Mouse (Mus musculus) 3T3-L1 (cell line): ENCODE results near the gene Gmds.
A peak's percentile ranks its signal among the peaks of the same experiment; 100 is the strongest.

Source experiments
- DNase-seq: peaks from one replicate; pipeline ENCODE4 v3.0.0-alpha.2; 2015; ENCODE audit warnings: low read depth, low spot score

Gmds gene

GRCm38 (mm10) chr13:32034139-32034538, 304.4 kb downstream of the Gmds start:
- DNase-seq, result no peak

DNA sequence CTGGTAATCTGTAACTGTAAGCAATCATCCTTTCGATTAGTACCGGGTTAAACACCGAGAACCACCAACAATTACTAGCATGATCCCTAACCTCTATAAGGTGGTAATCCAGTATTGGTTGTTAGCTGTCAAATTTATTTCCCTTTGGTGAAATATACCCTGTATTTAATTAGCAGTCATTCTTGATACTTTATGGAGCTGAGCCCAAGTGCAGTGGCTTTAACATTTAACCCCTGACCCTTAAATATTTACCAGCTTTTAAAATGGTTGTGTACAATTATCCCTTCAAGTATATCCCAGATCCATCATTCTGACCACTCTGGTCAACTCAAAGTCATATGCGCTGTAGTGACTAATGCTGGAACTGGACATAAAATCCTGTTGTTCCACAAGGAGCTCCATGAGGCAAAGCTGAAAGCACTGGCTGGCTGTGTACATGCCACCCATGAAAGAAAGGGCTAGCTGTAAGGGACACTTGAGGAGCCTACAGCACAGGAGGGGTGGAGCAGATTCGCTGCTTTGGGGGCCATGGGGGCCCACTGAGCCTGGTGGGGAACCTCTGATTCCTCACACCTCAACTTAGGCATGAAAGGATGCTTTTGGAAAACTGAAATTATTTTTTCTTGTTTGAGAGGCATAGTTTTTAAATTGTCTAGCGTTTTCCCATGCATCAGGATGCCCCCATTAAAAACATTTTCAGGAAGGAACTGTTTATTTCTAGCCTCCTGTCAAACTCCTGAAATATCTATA, 312.1 kb downstream of the Gmds start:
- DNase-seq, result no peak

DNA sequence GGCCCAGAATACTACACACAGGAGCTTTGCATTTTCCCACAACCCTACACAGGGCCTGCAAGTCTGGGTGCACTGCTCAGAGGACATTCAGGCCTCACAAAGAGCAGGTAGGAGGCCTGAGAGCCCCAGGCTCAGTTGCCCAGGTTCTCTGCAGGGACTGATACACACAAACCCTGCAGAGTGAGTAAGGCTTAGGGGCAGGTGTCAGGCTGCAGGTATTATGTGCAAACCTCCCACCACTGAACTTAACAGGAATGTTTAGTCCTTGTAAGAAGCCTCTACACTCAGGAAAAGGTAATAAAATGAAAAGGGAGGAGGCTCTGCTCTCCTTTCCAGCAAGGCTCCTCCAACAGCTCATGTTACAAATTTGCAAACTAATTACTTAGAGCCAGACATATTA, 313.7 kb downstream of the Gmds start:
- no peak for DNase-seq

GRCm38 (mm10) chr13:32020455-32021249, 317.9 kb downstream of the Gmds start:
- DNase-seq, result no peak

GRCm38 (mm10) chr13:32019256-32019620, 319.3 kb downstream of the Gmds start:
- DNase-seq, result peak; percentile 31

DNA sequence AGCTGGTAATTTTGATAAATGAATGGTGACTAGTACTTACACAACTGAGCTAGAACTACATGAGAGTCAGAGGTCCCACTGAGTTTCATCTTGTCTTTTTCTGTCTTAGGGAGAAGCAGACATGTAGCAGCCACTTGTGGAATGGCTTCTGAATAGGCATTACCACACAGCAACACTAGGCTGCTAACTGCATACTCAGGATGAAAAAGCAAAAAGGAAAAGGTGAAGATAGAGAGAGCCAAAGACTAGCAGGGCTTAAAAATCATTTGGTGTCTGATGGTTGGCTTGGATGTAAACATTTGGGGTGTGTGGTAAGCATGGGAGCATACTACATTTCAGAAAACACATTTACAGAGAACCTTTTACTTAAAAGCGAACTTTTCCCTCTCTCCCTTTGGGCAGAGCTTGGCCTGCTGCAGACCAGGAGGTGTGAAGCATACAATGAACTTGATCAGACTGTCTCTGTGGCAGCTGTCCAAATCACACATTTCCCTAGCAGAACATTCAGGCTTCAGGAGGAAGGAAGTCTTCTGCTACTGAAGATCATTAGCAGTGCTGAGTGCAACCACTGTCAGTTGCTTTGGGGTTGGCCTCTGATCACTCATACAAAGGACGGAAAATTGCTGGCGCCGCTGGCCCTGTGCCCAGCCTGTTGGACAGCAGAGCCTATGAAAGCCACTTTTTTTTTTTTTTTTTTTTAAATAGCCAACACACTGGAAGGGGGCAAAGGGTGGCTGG, 319.9 kb downstream of the Gmds start:
- DNase-seq, result peak; percentile 39

DNA sequence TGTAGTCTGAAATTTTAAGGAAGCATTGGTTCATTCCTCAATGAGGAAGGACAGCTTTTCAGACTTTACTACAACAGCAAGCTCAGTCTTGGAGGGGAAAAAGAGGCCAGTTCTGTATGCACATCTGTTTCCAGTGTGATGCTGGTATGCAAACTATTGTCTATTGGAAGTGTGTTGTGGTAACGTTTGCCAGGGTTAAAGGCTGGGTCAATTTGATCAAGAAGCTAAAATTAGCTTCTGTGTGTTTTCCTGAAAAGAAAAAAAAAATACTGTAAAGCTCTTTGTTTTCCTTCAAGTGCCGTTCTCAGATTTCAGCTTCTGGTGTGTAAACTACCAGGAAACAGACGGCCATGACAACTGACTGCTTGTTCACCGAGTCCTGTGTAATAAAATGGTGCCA, 329.7 kb downstream of the Gmds start:
- DNase-seq, result peak; percentile 45

DNA sequence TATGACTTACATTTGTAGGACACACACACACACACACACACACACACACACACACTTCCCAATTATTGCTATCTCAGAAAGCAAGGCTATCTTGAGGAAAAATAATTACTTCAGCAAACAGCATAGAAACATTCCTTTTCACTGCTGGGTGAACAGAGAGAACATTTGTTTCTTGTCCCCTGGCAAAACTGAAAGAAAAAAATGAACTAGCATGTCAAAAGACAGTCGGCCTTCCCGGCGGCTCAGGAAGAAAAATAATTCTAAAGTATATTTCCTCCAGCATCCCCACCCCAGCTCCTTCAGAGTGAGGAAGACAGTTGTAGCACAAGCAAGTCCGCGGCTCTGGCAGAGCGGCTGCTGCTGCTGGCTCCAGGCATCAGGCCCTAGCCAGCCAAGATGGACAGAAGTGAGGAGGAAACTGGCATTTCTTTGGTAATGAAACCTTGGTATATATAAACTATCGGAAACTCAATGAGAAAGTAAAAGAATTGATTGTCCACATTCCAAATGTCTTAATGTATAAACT, 330.4 kb downstream of the Gmds start:
- DNase-seq, result no peak

GRCm38 (mm10) chr13:31993391-31993790, 345.1 kb downstream of the Gmds start:
- DNase-seq, result no peak

GRCm38 (mm10) chr13:31992409-31993201, 345.9 kb downstream of the Gmds start:
- no peak for DNase-seq

DNA sequence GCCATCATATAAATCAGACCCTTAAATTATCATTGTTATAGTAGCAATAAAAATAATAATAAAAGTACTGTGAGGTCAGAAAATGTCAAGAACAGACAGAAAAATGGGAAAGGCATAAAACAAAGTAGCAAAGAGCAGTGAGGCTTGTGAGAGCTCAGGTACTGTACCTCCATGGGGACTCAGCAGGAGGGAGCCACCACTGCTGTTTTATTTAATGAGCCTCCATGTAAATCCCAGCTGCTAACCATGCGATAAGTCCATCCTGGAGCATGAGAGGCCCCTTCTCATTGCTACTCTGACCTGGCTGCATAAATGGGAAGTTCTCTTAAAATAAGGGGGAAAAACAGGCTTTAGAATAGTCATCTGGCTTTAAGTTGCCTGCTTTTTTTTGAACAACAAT, 357.3 kb downstream of the Gmds start:
- no peak for DNase-seq

DNA sequence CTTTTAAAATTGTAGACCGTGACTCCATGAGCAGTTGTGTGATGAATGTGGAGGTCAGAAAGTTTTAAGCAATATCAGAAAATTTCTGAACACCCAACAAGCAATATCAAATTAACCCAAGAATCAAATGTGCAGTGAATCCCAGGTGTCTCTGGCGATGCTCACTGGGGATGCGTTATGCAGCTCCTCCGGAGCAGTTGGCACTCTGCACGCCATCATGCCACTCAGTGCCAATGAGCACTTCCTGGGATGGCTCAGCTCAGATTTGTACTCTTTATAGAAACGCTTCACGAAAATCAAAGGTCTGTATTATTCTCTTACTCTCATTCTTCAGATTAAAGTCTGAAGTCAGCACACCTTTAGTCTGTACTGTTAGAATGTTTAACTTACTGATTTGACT, 360.4 kb downstream of the Gmds start:
- DNase-seq, result no peak

DNA sequence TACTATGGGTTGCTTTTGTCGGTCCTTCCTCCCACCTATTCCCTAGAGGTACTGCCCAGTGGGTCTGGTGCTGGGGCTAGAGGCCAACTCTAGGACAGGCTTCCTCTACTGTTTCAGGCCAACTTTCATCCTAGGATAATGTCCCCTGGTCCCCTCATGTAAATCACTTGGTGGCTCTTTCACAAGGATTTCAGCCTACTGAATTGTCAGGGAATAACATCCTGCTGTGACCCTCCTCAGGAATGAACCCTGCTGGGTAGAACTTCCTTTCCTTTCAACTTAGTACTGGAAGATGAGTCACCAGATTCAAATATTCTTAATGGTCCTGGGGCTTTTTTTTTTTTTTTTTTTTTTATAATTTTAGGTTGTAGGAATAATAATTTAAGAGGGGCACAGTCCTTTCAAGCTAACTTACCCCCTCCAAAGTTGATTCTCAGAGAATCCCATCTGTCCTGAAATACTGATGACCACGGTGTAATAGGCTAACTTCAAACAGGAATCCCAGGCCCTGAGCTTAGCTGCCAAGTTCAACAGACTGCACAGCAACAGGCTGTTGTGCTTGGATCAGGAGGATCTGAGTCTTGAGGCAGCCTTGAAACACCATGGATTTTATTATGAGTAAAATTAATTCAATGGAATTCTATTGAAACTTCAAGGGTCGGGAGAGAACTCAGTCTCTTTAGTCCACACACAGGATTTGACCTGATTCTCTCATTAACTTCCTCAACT, 363.6 kb downstream of the Gmds start:
- DNase-seq, result peak; percentile 11

- no peak for DNase-seq
These were observed 367.5 kb downstream of the Gmds start for GRCm38 (mm10) chr13:31971040-31971501.

DNA sequence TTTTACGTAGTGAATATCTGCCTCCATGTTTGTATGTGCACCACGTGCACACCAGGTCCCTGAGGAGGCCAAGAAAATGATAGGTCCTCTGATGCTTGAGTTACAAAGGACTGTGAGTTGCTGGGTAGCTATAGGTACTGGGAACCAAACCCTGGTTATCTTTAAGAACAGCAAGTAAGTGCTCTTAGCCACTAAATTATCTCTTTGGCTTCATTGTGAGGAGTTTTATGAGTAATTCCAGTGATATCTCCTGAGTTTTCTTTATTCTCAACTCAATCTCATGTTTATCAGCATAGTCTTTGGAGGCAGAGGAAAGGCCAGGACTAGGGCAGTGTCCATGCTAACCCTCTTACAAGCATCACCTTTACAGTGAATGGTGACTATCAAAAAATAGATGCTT, 370.3 kb downstream of the Gmds start:
- no peak for DNase-seq

GRCm38 (mm10) chr13:31966931-31967532, 371.5 kb downstream of the Gmds start:
- DNase-seq, result peak; percentile 25

- peak; percentile 70 for DNase-seq
These were observed 378.0 kb downstream of the Gmds start for GRCm38 (mm10) chr13:31960514-31960913.

GRCm38 (mm10) chr13:31958346-31959335, 379.9 kb downstream of the Gmds start:
- no peak for DNase-seq

DNA sequence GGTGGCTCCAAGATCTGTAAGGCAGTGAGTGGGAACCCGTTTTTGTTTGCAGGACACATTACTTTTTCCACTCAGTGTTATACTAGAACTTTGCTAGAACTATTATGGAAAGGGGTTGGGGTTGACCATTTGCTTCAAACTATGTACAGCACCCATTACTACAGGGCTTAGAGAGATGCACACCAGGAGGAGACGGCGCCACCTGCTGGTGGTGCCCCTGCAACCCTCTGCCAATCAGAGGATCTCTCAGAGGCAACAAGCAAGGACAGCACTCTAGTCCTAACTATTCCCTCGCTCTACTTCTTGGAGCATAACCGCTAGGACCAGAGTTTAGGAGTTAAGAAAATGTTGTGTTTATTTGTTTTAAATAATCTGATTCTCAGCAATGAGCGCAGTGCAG, 382.0 kb downstream of the Gmds start:
- peak; percentile 36 for DNase-seq
